Mouse (Mus musculus) liver, adult 2 months (tissue): Measurements from ENCODE around the gene Fbxl2. TPM values are rescaled to one million over a fixed set of nuclear protein-coding genes. Genes with fewer than 3 reads are reported as not detected.
A peak's percentile ranks its signal among the peaks of the same experiment; 100 is the strongest.

Experiments
- DNase-seq: peaks from one replicate; pipeline ENCODE4 v3.0.0-alpha.2; 2011; ENCODE audit warnings: low read depth, low spot score; ENCODE audit errors: extremely low read depth
- H3K27ac ChIP-seq: fragments of 200-500 bp; replicated peaks from 2 replicates; pipeline ENCODE4 v1.5.1; 2012; ENCODE audit warnings: low read depth, mild to moderate bottlenecking, control low read depth, inconsistent platforms, low read length; ENCODE audit not compliant: insufficient read depth
- H3K27me3 ChIP-seq: fragments of 200-500 bp; 2 replicates; pipeline ENCODE4 v1.6.1; 2012; ENCODE audit warnings: mild to moderate bottlenecking, moderate library complexity, low read length, inconsistent platforms; ENCODE audit not compliant: control insufficient read depth, insufficient read depth
- H3K36me3 ChIP-seq: fragments of 200-500 bp; 2 replicates; pipeline ENCODE4 v1.6.1; 2012; ENCODE audit warnings: low read length, inconsistent platforms; ENCODE audit not compliant: control insufficient read depth, insufficient read depth
- H3K4me1 ChIP-seq: fragments of 200-500 bp; 2 replicates; pipeline ENCODE4 v1.6.1; 2011; ENCODE audit warnings: low read length; ENCODE audit not compliant: control insufficient read depth, insufficient read depth
- H3K4me3 ChIP-seq: fragments of 200-500 bp; 2 replicates; pipeline ENCODE4 v1.5.1; 2011; ENCODE audit warnings: low read depth, mild to moderate bottlenecking, control low read depth, low read length, moderate library complexity; ENCODE audit not compliant: insufficient read depth
- H3K79me2 ChIP-seq: fragments of 200-500 bp; 2 replicates; pipeline ENCODE4 v1.6.1; 2012; ENCODE audit warnings: inconsistent platforms, mild to moderate bottlenecking, low read length, moderate library complexity; ENCODE audit not compliant: control insufficient read depth, insufficient read depth
- H3K9ac ChIP-seq: fragments of 200-500 bp; 2 replicates; pipeline ENCODE4 v1.6.1; 2012; ENCODE audit warnings: low read depth, mild to moderate bottlenecking, control low read depth, inconsistent platforms, low read length
- CTCF ChIP-seq: fragments of 200-500 bp; IDR thresholded peaks from 2 replicates; pipeline ENCODE4 v1.5.1; 2011; ENCODE audit warnings: low read depth, low read length, control low read depth
- POLR2A ChIP-seq: fragments of 200-500 bp; IDR thresholded peaks from 2 replicates; pipeline ENCODE4 v1.6.1; 2011; ENCODE audit warnings: low read length, control low read depth; ENCODE audit not compliant: insufficient read depth; ENCODE audit errors: extremely low read depth
- WGBS: fragments of 180-500 bp; shearing (Covaris S2); methylation state at CpG from one replicate; pipeline ENCODE4 v1.1.7; 2018; 5-methylcytosine and 5-hydroxymethylcytosine counted together
- polyA plus RNA-seq: library from polyadenylated mRNA; depleted of rRNA; stranded (reverse); fragments of >200 nt; gene quantifications from 2 replicates; pipeline ENCODE4 v1.2.3, GENCODE M21; 2012
- total RNA-seq: library from RNA; depleted of rRNA; stranded (reverse); fragments of >200 nt; gene quantifications from 2 replicates; pipeline ENCODE4 v1.2.3, GENCODE M21; 2014

Gene Fbxl2
- total and polyA plus RNA-seq, 2 experiments: 0.34 TPM; not detected in 1

DNA sequence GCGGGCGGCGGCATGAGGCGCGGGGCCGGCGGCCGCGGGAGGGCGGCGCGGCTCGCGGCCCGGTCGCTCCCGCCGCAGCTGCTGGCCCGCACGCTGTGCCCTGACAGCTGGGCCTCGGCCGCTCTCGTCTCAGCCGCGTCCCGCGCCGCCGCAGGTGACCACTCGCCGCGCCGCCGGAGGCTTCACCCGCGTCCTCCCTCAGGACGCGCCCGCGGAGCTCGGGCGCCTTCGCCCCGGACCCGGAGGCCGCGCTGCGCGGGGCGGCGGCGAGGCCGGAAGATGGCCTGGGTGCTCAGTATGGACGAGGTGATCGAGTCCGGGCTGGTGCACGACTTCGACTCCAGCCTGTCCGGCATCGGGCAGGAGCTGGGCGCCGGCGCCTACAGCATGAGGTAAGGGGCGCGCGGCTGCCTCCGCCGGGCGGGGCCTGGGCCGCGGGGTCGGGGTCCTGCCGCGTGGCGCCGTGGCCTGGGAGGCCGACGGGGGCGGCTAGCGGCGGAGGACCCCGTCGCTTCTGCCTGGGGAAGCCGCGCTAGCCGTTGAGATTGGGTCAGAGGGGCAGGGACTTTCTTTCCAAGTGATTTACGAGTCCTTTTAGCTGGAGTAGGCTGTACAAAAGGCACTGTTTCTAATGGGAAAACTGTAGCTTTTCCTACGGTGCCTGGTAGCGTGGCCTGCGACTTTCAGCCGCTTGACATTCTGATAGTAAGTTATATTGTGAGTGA is 114.5 kb downstream of the Fbxl2 start:
- H3K79me2 ChIP-seq: peaks cover 21% of the 10 kb centered on the region
- peaks cover 12% of the 10 kb centered on the region for H3K4me1 ChIP-seq
- H3K9ac ChIP-seq: peak overlapping the region; percentile 95
- H3K4me3 ChIP-seq: peak overlapping the region; percentile 100
- no peaks in the 10 kb centered on the region for H3K36me3 ChIP-seq
- peak overlapping the region; percentile 63 for H3K27ac ChIP-seq
- H3K27me3 ChIP-seq: no peaks in the 10 kb centered on the region
- no peak for TF ChIP-seq CTCF
- TF ChIP-seq POLR2A: no peak
- 2% methylated on average over 90 of the region's 91 CpGs for WGBS
- DNase-seq: no peak

DNA sequence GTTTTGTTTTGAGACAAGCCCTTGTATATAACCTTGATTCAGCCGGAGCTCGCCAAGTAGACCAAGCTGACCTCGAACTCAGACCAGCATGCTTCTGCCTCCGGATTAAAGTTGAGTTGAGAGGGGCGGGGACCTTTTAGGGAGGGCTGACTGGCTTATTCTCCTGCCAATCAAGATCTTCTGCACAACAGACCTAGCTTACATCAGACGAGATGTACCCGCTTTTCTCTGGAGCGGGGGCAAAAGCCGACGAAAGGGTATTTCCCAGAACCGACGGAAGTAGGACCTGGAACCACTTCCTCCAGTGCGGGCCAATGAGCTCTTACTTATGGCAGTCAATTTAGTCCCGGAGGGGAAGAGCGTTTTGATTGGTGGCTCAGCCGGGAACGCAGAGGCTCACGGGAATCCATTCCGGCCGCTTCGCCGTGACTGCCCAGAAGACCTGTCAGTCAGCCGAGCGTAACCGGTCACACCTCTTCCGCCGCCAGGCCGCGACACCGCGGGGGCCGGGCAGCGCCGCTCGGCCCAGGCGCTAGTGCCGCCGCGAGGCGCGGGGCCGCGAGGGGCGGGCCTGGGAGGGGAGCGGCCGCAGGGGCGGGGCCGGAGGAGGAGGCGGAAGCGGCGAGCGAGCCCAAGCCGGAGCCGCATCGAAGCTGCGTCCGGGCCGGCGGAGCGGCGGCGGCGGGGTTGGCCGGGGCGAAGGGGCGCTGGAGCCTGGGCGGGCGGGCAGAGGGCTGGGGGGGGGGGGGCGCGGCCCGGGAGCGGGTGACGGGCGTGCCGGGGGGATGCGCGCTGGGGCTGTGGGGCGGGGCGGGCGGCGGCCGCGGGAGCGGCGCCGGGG is 115.2 kb downstream of the Fbxl2 start, which contains the start of gene Ubp1:
Ubp1 (plus strand) TSS at position 401 of the 841 bp plus-strand sequence.
- Histone ChIP-seq H3K79me2 (peaks cover 16% of the 10 kb centered on the region), H3K36me3 (no peaks in the 10 kb centered on the region), H3K27ac (peak within 1 kb of the TSS; percentile 84), H3K27me3 (no peaks in the 10 kb centered on the region), H3K9ac (peak within 1 kb of the TSS; percentile 95), H3K4me3 (peak within 1 kb of the TSS; percentile 100), H3K4me1 (peaks cover 12% of the 10 kb centered on the region)
- DNase-seq: peak; percentile 99
- no peak for TF ChIP-seq CTCF
- TF ChIP-seq POLR2A: peak; percentile 48; the same call in 1 of the 2 replicates
- WGBS: 2% methylated on average over 67 of the region's 86 CpGs

DNA sequence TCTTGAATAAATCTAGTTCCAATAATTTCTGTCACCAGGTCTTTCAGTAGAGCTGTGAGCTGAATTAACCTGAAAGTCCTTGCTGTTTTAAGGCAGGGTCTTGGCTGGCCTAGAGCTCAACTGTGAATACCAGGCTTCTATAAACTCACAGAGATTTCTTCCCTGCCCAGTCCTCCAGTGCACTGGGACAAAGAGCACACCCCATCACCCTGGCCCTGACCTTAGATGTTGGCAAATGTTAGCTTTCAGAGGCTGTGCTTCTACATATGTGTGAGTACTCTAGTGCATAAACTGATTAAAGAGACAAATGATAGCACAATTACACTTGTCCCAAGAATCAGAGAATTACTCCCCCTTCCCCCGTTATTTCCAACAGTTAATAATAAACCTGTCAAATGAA is 116.3 kb downstream of the Fbxl2 start:
- WGBS: 58% methylated on average over 1 of the region's 1 CpGs
- DNase-seq: peak; percentile 82
- TF ChIP-seq CTCF: no peak
- TF ChIP-seq POLR2A: no peak
- Histone ChIP-seq H3K36me3 (no peaks in the 10 kb centered on the region), H3K4me1 (peaks cover 11% of the 10 kb centered on the region), H3K27ac (peak overlapping the region; percentile 84), H3K79me2 (peaks cover 10% of the 10 kb centered on the region), H3K9ac (no peak overlapping the region), H3K4me3 (no peak overlapping the region), H3K27me3 (no peaks in the 10 kb centered on the region)

DNA sequence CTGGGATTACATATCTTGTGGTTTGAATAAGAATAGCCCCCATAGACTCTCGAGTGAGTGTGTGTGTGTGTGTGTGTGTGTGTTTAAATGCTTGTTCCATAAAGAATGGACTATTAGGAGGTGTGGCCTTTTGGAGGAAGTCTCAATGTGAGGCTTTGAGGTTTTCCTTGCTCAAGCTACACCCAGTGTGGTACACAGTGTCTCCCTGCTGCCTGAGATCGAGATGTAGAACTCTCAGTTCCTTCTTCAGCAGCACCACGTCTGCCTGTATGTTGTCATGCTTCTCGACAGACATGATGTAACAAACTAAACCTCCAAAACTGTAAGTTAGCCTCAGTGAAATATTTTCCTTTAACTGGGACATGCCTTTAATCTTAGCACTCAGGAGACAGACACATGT is 117.4 kb downstream of the Fbxl2 start:
- TF ChIP-seq POLR2A: no peak
- no peak for TF ChIP-seq CTCF
- no peak overlapping the region for H3K27ac ChIP-seq
- no peaks in the 10 kb centered on the region for H3K27me3 ChIP-seq
- peaks cover 11% of the 10 kb centered on the region for H3K4me1 ChIP-seq
- H3K36me3 ChIP-seq: no peaks in the 10 kb centered on the region
- WGBS: 86% methylated on average over 4 of the region's 4 CpGs
- DNase-seq: no peak
- H3K79me2 ChIP-seq: peaks cover 9% of the 10 kb centered on the region
- no peak overlapping the region for H3K9ac ChIP-seq
- no peak overlapping the region for H3K4me3 ChIP-seq

DNA sequence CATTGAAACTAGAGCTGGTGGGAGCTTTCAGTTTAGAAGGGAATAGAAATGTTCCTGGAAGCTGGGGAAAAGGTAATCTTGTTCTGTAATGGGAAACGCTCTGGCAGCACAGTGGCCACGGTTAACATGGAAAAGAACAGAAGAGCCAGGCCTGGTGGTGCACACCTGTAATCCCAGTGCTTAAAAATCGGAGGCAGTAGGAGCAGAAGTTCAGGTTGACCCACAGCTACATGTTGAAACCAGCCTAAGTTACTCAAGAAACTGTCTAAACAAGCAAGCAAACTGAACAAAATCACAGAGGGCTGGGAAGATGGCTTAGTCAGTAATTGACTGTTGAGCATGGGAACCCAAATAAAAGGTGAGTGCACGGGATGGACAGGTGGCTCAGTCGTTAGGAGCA is 121.1 kb downstream of the Fbxl2 start:
- WGBS: 87% methylated on average over 5 of the region's 5 CpGs
- peak; percentile 25 for DNase-seq
- H3K9ac ChIP-seq: no peak overlapping the region
- H3K79me2 ChIP-seq: no peaks in the 10 kb centered on the region
- H3K4me3 ChIP-seq: no peak overlapping the region
- TF ChIP-seq CTCF (no peak), POLR2A (no peak)
- H3K27ac ChIP-seq: no peak overlapping the region
- H3K36me3 ChIP-seq: no peaks in the 10 kb centered on the region
- H3K27me3 ChIP-seq: no peaks in the 10 kb centered on the region
- H3K4me1 ChIP-seq: peaks cover 7% of the 10 kb centered on the region
